Mouse (Mus musculus) embryonic facial prominence, embryonic 14.5 days (tissue): Measurements from ENCODE around the gene Dnm3. TPM values are rescaled to one million over a fixed set of nuclear protein-coding genes. Genes with fewer than 3 reads are reported as not detected.
"Not testable (repeated sequence)": the region's sequence is repeated elsewhere in the genome, so short reads cannot be mapped to it uniquely, and the experiment has no call there.

Source experiments
- ATAC-seq: fragments of 200-750 bp; cut with Nextera tagmentation; 2 replicates; pipeline ENCODE4 v1.8.0; 2017; ENCODE audit warnings: low read depth, moderate number of reproducible peaks, moderate TSS enrichment
- DNase-seq: peaks from one replicate; pipeline ENCODE4 v3.0.0-alpha.2; 2015; ENCODE audit warnings: low spot score
- H3K27ac ChIP-seq: fragments of 300-500 bp; sonication (generic); replicated peaks from 2 replicates; pipeline ENCODE4 v1.5.1; 2014; ENCODE audit warnings: low read depth, mild to moderate bottlenecking, low read length, moderate library complexity
- H3K27me3 ChIP-seq: fragments of 300-500 bp; sonication (generic); replicated peaks from 2 replicates; pipeline ENCODE4 v1.6.1; 2014; ENCODE audit warnings: low read length; ENCODE audit not compliant: control insufficient read depth, insufficient read depth
- H3K36me3 ChIP-seq: fragments of 300-500 bp; sonication (generic); 2 replicates; pipeline ENCODE4 v1.6.1; 2014; ENCODE audit warnings: low read length, mixed read lengths; ENCODE audit not compliant: control insufficient read depth, insufficient read depth
- H3K4me1 ChIP-seq: fragments of 300-500 bp; sonication (generic); 2 replicates; pipeline ENCODE4 v1.6.1; 2014; ENCODE audit warnings: antibody characterized with exemption, low read length; ENCODE audit not compliant: control insufficient read depth, insufficient read depth
- H3K4me2 ChIP-seq: fragments of 300-500 bp; sonication (generic); 2 replicates; pipeline ENCODE4 v1.6.1; 2014; ENCODE audit warnings: low read depth, mild to moderate bottlenecking, low read length, moderate library complexity, mixed read lengths
- H3K4me3 ChIP-seq: fragments of 300-500 bp; sonication (generic); 2 replicates; pipeline ENCODE4 v1.5.1; 2014; ENCODE audit warnings: low read depth, mild to moderate bottlenecking, low read length
- H3K9ac ChIP-seq: fragments of 300-500 bp; sonication (generic); 2 replicates; pipeline ENCODE4 v1.6.1; 2014; ENCODE audit warnings: low read depth, mild to moderate bottlenecking, low read length, moderate library complexity, mixed read lengths
- H3K9me3 ChIP-seq: fragments of 300-500 bp; sonication (generic); 2 replicates; pipeline ENCODE4 v1.6.1; 2016; ENCODE audit warnings: low read length; ENCODE audit not compliant: control insufficient read depth
- WGBS: fragments of 180-500 bp; shearing (Covaris S2); extraction: QIAGEN DNeasy Blood & Tissue Kit; methylation state at CpG from one replicate; pipeline ENCODE4 v1.1.7; 2014; 5-methylcytosine and 5-hydroxymethylcytosine counted together
- polyA plus RNA-seq: library from polyadenylated mRNA; unstranded; fragments of >200 nt; fragmentation: Nextera tagmentation; extraction: Ambion mirVana; gene quantifications from 2 replicates; pipeline ENCODE4 v1.2.1, GENCODE M21; 2014

Gene Dnm3
- polyA plus RNA-seq, 1 experiment from 2014 or later = 9.1 TPM

GRCm38 (mm10) chr1:162412787-162413429 lies 64.9 kb downstream of the Dnm3 start:
- Histone ChIP-seq H3K27me3 (no peaks in the 10 kb centered on the region), H3K9ac (no peak overlapping the region), H3K9me3 (no peaks in the 10 kb centered on the region), H3K27ac (no peak overlapping the region), H3K4me3 (no peak overlapping the region), H3K4me2 (no peak overlapping the region), H3K4me1 (no peaks in the 10 kb centered on the region), H3K36me3 (no peaks in the 10 kb centered on the region)
- WGBS = 60% methylated on average over 7 of the region's 7 CpGs
- ATAC-seq (no peak), DNase-seq (no peak)

- no peaks in the 10 kb centered on the region for H3K36me3 ChIP-seq
- no peak for DNase-seq
Observed at GRCm38 (mm10) chr1:162410207-162410965, 67.4 kb downstream of the Dnm3 start.

GRCm38 (mm10) chr1:162394549-162394948 lies 83.3 kb downstream of the Dnm3 start:
- Histone ChIP-seq H3K4me1 (no peaks in the 10 kb centered on the region), H3K9me3 (no peaks in the 10 kb centered on the region), H3K4me3 (no peak overlapping the region), H3K9ac (no peak overlapping the region), H3K27ac (no peak overlapping the region), H3K36me3 (no peaks in the 10 kb centered on the region), H3K4me2 (no peak overlapping the region), H3K27me3 (no peaks in the 10 kb centered on the region)
- 49% methylated on average over 4 of the region's 4 CpGs for WGBS
- ATAC-seq (0 out of 2 replicates have a peak, but pooled peaks have one; percentile 37), DNase-seq (no peak)

More at GRCm38 (mm10) chr1:162410207-162410965, 67.4 kb downstream of the Dnm3 start:
- Histone ChIP-seq H3K4me3 (no peak overlapping the region), H3K4me1 (no peaks in the 10 kb centered on the region), H3K4me2 (no peak overlapping the region), H3K27me3 (no peaks in the 10 kb centered on the region), H3K27ac (no peak overlapping the region), H3K9me3 (no peaks in the 10 kb centered on the region), H3K9ac (no peak overlapping the region)
- WGBS = 74% methylated on average over 14 of the region's 14 CpGs
- ATAC-seq = no peak

- Histone ChIP-seq H3K9me3 (no peaks in the 10 kb centered on the region), H3K4me3 (no peak overlapping the region), H3K36me3 (no peaks in the 10 kb centered on the region), H3K4me2 (no peak overlapping the region), H3K27ac (no peak overlapping the region), H3K27me3 (no peaks in the 10 kb centered on the region), H3K4me1 (no peaks in the 10 kb centered on the region), H3K9ac (no peak overlapping the region)
- 68% methylated on average over 5 of the region's 5 CpGs for WGBS
- no peak for ATAC-seq
- peak; percentile 57 for DNase-seq
Observed at GRCm38 (mm10) chr1:162388442-162389165, 89.2 kb downstream of the Dnm3 start.

- H3K9me3 ChIP-seq, DNase-seq, ATAC-seq, H3K27me3 ChIP-seq, H3K4me1 ChIP-seq, H3K4me3 ChIP-seq, H3K9ac ChIP-seq, H3K4me2 ChIP-seq, H3K27ac ChIP-seq, H3K36me3 ChIP-seq: not testable (repeated sequence)
- 89% methylated on average over 1 of the region's 1 CpGs for WGBS
Observed at GRCm38 (mm10) chr1:162373068-162373467, 104.8 kb downstream of the Dnm3 start.

- Histone ChIP-seq H3K27me3 (no peaks in the 10 kb centered on the region), H3K27ac (no peak overlapping the region), H3K4me2 (no peak overlapping the region), H3K9me3 (no peaks in the 10 kb centered on the region), H3K4me1 (no peaks in the 10 kb centered on the region), H3K4me3 (no peak overlapping the region), H3K9ac (no peak overlapping the region), H3K36me3 (no peaks in the 10 kb centered on the region)
- 51% methylated on average over 4 of the region's 4 CpGs for WGBS
- peak; percentile 32 for DNase-seq
- no peak for ATAC-seq
Observed at GRCm38 (mm10) chr1:162369726-162370125, 108.1 kb downstream of the Dnm3 start.

GRCm38 (mm10) chr1:162361978-162362377 lies 115.9 kb downstream of the Dnm3 start:
- ATAC-seq (no peak), DNase-seq (peak; percentile 59)
- Histone ChIP-seq H3K27me3 (no peaks in the 10 kb centered on the region), H3K9ac (no peak overlapping the region), H3K27ac (no peak overlapping the region), H3K4me3 (no peak overlapping the region), H3K9me3 (no peaks in the 10 kb centered on the region), H3K36me3 (no peaks in the 10 kb centered on the region), H3K4me1 (peaks cover 17% of the 10 kb centered on the region), H3K4me2 (no peak overlapping the region; the same call in 1 of the 2 replicates)
- WGBS = 40% methylated on average over 5 of the region's 5 CpGs

- DNase-seq (peak; percentile 90), ATAC-seq (peak; percentile 70)
- no peak overlapping the region for H3K4me3 ChIP-seq
- H3K9ac ChIP-seq = no peak overlapping the region
- no peaks in the 10 kb centered on the region for H3K27me3 ChIP-seq
- H3K4me2 ChIP-seq = peak overlapping the region; percentile 21; the same call in 1 of the 2 replicates
- no peaks in the 10 kb centered on the region for H3K36me3 ChIP-seq
- peak overlapping the region; percentile 57; the same call in 1 of the 2 replicates for H3K27ac ChIP-seq
- peaks cover 17% of the 10 kb centered on the region for H3K4me1 ChIP-seq
- H3K9me3 ChIP-seq = no peaks in the 10 kb centered on the region
- WGBS = 42% methylated on average over 8 of the region's 8 CpGs
Observed at GRCm38 (mm10) chr1:162359270-162359669, 118.6 kb downstream of the Dnm3 start.
